Mouse (Mus musculus): ENCODE results near the gene Sel1l3. TPM values are rescaled to one million over a fixed set of nuclear protein-coding genes. Genes with fewer than 3 reads are reported as not detected.

Gene Sel1l3
- polyA plus RNA-seq, 1 experiment from 2014 or later = 5.6 TPM

DNA sequence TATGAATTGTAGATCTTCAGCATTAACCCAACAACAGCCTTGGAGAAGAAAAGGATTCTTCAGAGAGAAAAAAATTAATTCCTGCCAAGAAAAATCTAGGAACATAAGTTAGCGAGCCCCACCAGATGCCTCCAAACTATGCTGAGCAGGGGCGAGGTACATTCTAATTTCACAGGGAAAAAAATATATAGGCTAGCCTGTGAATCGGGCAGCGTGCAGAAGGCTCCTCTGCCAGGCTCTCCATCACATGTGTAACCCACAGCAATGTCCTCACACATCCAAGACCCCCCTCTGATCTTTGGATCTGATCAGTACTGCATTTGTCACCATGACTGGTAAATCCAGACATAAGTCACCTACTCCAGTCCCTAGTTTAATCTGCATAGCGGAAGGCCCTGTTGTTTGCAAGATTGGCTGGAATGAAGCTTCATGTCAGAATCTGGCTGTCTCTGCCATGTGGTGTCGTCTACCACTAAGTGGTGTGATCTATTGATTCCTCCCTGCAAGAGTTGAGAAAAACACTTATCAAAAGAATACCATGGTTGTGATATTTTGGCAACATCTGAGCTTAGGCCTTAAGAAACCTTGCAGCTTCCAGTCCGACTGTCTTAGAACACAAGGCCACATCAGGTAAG is 29.3 kb upstream of the Sel1l3 start:
- Histone ChIP-seq H3K27me3 (replicated peaks; ENCODE audit: control insufficient read depth, insufficient read depth, low read length) (no peaks in the 10 kb centered on the region), H3K9me3 (ENCODE audit: control insufficient read depth, low read length) (no peaks in the 10 kb centered on the region), H3K4me2 (ENCODE audit: low read length) (no peak overlapping the region), H3K4me3 (ENCODE audit: low read length) (no peak overlapping the region), H3K9ac (ENCODE audit: low read depth, low read length) (no peak overlapping the region), H3K4me1 (ENCODE audit: control insufficient read depth, insufficient read depth, low read depth, low read length) (peaks cover 2% of the 10 kb centered on the region; the same call in 1 of the 2 replicates), H3K27ac (ENCODE audit: low read depth, low read length) (no peak overlapping the region), H3K36me3 (ENCODE audit: control insufficient read depth, insufficient read depth, low read length) (no peaks in the 10 kb centered on the region)
- 81% methylated on average over 7 of the region's 7 CpGs for WGBS
- no peak for ATAC-seq

DNA sequence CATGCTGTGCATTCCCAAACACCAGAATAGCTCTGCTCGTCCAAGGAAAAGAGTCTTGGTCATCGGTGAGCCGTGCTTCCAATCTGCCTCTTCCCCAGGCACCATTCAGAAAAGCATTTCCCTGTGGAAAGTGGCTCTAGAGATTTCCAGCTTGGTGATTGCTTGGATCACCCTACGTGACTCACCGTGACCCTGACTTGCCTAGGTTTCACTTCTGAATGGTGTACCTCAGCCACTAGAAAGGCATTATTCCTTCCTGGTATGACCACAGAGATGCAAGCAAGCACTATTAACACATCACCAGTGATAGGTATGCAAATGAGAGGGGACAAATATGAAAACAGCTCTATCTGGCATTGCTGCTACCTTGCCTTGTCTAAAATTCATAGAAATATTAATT is 28.2 kb upstream of the Sel1l3 start:
- H3K9ac ChIP-seq (ENCODE audit: low read depth, low read length) = no peak overlapping the region
- H3K4me3 ChIP-seq (ENCODE audit: low read length) = no peak overlapping the region
- no peak for ATAC-seq
- WGBS = 75% methylated on average over 5 of the region's 5 CpGs
- no peak overlapping the region for H3K27ac ChIP-seq (ENCODE audit: low read depth, low read length)
- H3K4me1 ChIP-seq (ENCODE audit: control insufficient read depth, insufficient read depth, low read depth, low read length) = peaks cover 2% of the 10 kb centered on the region; the same call in 1 of the 2 replicates
- no peaks in the 10 kb centered on the region for H3K9me3 ChIP-seq (ENCODE audit: control insufficient read depth, low read length)
- no peaks in the 10 kb centered on the region for H3K27me3 ChIP-seq (replicated peaks; ENCODE audit: control insufficient read depth, insufficient read depth, low read length)
- H3K4me2 ChIP-seq (ENCODE audit: low read length) = no peak overlapping the region
- no peaks in the 10 kb centered on the region for H3K36me3 ChIP-seq (ENCODE audit: control insufficient read depth, insufficient read depth, low read length)

DNA sequence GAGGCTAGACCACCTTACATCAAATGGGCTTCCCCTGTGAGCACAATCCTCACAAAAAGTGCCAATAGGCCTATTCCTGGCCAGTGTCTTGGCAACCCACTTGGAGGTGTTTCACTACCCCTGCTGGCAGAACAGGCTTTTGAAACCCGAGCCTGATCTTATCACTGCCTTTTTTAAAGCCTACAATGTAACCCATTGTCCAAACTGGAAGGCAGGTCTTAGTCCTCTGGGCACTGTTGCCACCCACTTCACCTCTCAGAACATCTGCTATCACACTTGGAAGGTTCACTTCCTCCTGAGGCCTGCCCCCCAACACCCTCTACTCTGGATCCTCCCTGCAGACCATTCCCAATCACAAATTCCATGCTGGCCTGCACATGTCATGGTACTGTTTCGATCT is 27.4 kb upstream of the Sel1l3 start:
- H3K4me1 ChIP-seq (ENCODE audit: control insufficient read depth, insufficient read depth, low read depth, low read length) = peaks cover 2% of the 10 kb centered on the region; the same call in 1 of the 2 replicates
- 43% methylated on average over 2 of the region's 2 CpGs for WGBS
- H3K4me3 ChIP-seq (ENCODE audit: low read length) = no peak overlapping the region
- H3K4me2 ChIP-seq (ENCODE audit: low read length) = no peak overlapping the region
- H3K27me3 ChIP-seq (replicated peaks; ENCODE audit: control insufficient read depth, insufficient read depth, low read length) = no peaks in the 10 kb centered on the region
- H3K9me3 ChIP-seq (ENCODE audit: control insufficient read depth, low read length) = no peaks in the 10 kb centered on the region
- H3K36me3 ChIP-seq (ENCODE audit: control insufficient read depth, insufficient read depth, low read length) = no peaks in the 10 kb centered on the region
- no peak overlapping the region for H3K27ac ChIP-seq (ENCODE audit: low read depth, low read length)
- no peak for ATAC-seq
- H3K9ac ChIP-seq (ENCODE audit: low read depth, low read length) = no peak overlapping the region

DNA sequence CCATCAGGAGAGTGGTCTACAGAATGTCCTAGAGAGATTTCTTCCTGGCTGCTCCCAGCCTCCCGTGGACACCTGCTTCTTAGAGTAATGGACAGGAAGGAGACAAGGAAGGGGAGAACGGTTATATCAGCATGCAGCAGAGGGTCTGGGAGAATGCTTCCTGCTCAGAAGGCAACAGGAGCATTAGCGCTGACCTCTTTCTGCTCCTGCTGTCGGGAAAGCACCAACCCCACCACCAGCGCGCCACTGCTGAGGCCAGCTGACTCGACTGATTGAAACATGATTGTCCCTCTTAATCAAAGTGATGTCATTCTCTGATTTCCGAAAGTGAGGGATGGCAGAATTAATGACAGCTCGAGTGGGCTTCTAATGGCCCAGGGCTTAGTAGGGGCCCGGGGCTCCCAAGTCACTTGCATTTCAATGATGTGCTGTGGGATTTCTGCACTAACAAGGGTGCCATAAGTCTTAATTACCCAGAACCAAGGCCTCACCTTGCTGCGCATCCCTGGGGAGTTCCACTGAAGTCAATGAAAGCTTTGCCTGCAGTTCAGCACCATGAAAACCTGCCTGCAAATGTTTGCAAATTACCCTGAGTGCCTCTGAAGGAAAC is 26.2 kb upstream of the Sel1l3 start:
- peaks cover 2% of the 10 kb centered on the region; the same call in 1 of the 2 replicates for H3K4me1 ChIP-seq (ENCODE audit: control insufficient read depth, insufficient read depth, low read depth, low read length)
- no peak; the same call in 1 of the 2 replicates for ATAC-seq
- H3K4me3 ChIP-seq (ENCODE audit: low read length) = no peak overlapping the region

DNA sequence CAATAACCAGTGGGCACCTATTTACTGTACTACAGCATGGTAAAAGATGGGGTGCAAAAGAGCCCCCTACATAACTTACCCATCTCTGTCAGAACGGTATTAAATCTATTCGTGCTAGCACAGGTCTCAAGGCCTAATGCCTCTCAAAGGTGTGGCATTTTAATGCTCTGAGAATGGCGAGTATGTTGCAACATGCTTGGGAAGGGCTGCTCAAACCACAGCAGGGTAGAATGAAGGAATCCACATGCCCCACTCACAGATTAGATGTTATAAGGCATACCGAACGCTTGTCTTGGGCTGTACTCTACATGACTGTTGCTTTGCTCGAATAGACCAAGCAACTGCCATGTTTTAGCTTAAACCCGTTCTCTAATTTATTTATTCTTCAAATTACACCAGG is 25.5 kb upstream of the Sel1l3 start:
- Histone ChIP-seq H3K4me1 (ENCODE audit: control insufficient read depth, insufficient read depth, low read depth, low read length) (peaks cover 2% of the 10 kb centered on the region; the same call in 1 of the 2 replicates), H3K27ac (ENCODE audit: low read depth, low read length) (no peak overlapping the region), H3K36me3 (ENCODE audit: control insufficient read depth, insufficient read depth, low read length) (no peaks in the 10 kb centered on the region), H3K27me3 (replicated peaks; ENCODE audit: control insufficient read depth, insufficient read depth, low read length) (no peaks in the 10 kb centered on the region), H3K9me3 (ENCODE audit: control insufficient read depth, low read length) (no peaks in the 10 kb centered on the region), H3K4me3 (ENCODE audit: low read length) (no peak overlapping the region), H3K4me2 (ENCODE audit: low read length) (no peak overlapping the region), H3K9ac (ENCODE audit: low read depth, low read length) (no peak overlapping the region)
- WGBS = 89% methylated on average over 7 of the region's 7 CpGs
- ATAC-seq = no peak

More for the DNA sequence above, 26.2 kb upstream of the Sel1l3 start:
- H3K27me3 ChIP-seq (replicated peaks; ENCODE audit: control insufficient read depth, insufficient read depth, low read length) = no peaks in the 10 kb centered on the region
- no peak overlapping the region for H3K4me2 ChIP-seq (ENCODE audit: low read length)
- no peak overlapping the region for H3K27ac ChIP-seq (ENCODE audit: low read depth, low read length)
- 44% methylated on average over 11 of the region's 11 CpGs for WGBS
- H3K9me3 ChIP-seq (ENCODE audit: control insufficient read depth, low read length) = no peaks in the 10 kb centered on the region
- no peak overlapping the region for H3K9ac ChIP-seq (ENCODE audit: low read depth, low read length)
- H3K36me3 ChIP-seq (ENCODE audit: control insufficient read depth, insufficient read depth, low read length) = no peaks in the 10 kb centered on the region

DNA sequence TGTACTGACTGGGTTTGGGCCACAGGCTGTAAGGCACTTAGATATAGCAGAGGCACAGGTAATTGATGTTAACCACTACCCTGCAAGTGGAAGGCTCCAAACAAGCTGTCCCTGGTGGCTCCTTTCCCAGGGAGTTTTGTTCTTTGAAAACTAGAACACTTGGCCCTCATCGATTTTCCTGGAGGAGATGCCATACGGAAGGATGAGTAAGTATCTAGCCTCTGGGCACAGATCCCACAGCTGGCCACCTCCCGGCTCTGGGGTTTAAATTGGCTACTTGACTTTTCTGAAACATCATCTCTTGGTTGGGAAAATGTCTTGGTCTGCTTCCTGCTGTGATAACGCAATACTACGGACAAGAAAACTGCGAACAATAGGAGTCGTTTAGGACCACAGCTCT is 25.0 kb upstream of the Sel1l3 start:
- Histone ChIP-seq H3K9ac (ENCODE audit: low read depth, low read length) (no peak overlapping the region), H3K27me3 (replicated peaks; ENCODE audit: control insufficient read depth, insufficient read depth, low read length) (no peaks in the 10 kb centered on the region), H3K4me2 (ENCODE audit: low read length) (no peak overlapping the region), H3K4me3 (ENCODE audit: low read length) (no peak overlapping the region), H3K36me3 (ENCODE audit: control insufficient read depth, insufficient read depth, low read length) (no peaks in the 10 kb centered on the region), H3K9me3 (ENCODE audit: control insufficient read depth, low read length) (no peaks in the 10 kb centered on the region), H3K27ac (ENCODE audit: low read depth, low read length) (no peak overlapping the region), H3K4me1 (ENCODE audit: control insufficient read depth, insufficient read depth, low read depth, low read length) (peaks cover 2% of the 10 kb centered on the region; the same call in 1 of the 2 replicates)
- no peak for ATAC-seq
- 72% methylated on average over 7 of the region's 7 CpGs for WGBS

DNA sequence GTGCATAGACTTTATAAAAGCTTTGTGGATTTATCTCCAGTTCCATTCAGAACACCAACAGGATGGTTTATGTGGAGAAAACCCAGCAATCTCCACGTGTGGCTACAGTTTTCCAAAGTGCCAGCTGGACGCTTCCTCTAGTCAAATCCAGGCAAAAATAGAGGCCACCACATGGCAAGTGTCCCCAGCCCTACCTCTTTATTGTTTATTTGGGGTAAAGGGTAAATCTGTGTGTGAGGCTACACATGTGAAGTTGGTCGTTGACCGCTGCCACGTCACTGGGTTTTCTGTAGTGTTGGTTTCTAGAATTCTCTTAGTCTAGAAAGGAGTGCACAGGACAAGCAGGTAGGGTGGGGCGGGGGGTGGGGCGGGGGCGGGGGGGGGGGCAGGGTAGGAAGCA is 23.0 kb upstream of the Sel1l3 start:
- Histone ChIP-seq H3K9me3 (ENCODE audit: control insufficient read depth, low read length) (no peaks in the 10 kb centered on the region), H3K27ac (ENCODE audit: low read depth, low read length) (no peak overlapping the region), H3K4me3 (ENCODE audit: low read length) (no peak overlapping the region), H3K4me2 (ENCODE audit: low read length) (no peak overlapping the region), H3K9ac (ENCODE audit: low read depth, low read length) (no peak overlapping the region), H3K4me1 (ENCODE audit: control insufficient read depth, insufficient read depth, low read depth, low read length) (peaks cover 2% of the 10 kb centered on the region; the same call in 1 of the 2 replicates), H3K36me3 (ENCODE audit: control insufficient read depth, insufficient read depth, low read length) (no peaks in the 10 kb centered on the region), H3K27me3 (replicated peaks; ENCODE audit: control insufficient read depth, insufficient read depth, low read length) (no peaks in the 10 kb centered on the region)
- no peak for ATAC-seq
- 87% methylated on average over 7 of the region's 8 CpGs for WGBS

DNA sequence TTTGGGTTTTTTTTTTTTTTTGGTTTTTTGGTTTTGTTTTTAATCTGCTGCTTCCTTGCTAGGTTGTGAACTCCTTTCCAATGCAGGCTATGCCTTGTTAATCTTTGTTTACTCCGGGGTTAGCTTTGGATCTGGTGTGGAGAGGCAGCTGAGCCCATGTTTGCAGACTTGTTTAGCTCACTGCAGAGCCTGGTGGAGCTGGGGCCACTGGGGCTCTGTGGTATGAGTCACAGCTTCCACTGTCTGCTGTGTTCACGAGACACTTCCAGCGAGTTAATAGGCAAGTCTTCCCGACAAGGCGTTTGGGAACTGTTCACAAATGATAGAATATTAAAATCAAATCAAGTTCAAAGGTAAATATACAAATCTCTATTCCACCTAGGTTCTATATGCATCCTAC is 22.4 kb upstream of the Sel1l3 start:
- no peaks in the 10 kb centered on the region for H3K27me3 ChIP-seq (replicated peaks; ENCODE audit: control insufficient read depth, insufficient read depth, low read length)
- no peak overlapping the region for H3K4me2 ChIP-seq (ENCODE audit: low read length)
- H3K36me3 ChIP-seq (ENCODE audit: control insufficient read depth, insufficient read depth, low read length) = no peaks in the 10 kb centered on the region
- no peak for ATAC-seq
- no peaks in the 10 kb centered on the region for H3K9me3 ChIP-seq (ENCODE audit: control insufficient read depth, low read length)
- H3K4me1 ChIP-seq (ENCODE audit: control insufficient read depth, insufficient read depth, low read depth, low read length) = peaks cover 2% of the 10 kb centered on the region; the same call in 1 of the 2 replicates
- WGBS = 42% methylated on average over 5 of the region's 5 CpGs
- H3K27ac ChIP-seq (ENCODE audit: low read depth, low read length) = no peak overlapping the region
- no peak overlapping the region for H3K4me3 ChIP-seq (ENCODE audit: low read length)
- no peak overlapping the region for H3K9ac ChIP-seq (ENCODE audit: low read depth, low read length)

DNA sequence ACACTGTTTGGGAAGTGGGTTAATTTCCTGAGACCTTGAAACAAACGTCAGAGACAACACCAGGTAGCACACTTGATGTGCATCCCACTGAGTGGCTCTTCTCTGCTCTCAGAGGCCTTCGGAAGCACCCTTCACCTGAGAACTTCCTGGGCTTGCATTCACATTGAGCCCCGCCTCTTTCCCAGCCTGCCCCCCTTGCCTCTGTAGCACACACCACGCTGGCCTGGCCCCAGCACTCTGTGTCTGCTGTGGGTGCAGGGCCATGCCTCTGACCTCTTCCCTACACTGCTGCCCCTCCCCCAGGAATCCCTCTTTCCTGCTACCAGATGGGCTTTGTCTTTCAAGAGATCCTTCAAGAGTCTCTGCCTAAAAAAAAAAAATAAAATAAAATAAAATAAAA is 21.8 kb upstream of the Sel1l3 start:
- WGBS = 17% methylated on average over 4 of the region's 4 CpGs
- H3K4me2 ChIP-seq (ENCODE audit: low read length) = no peak overlapping the region
- no peaks in the 10 kb centered on the region for H3K27me3 ChIP-seq (replicated peaks; ENCODE audit: control insufficient read depth, insufficient read depth, low read length)
- no peak for ATAC-seq
- no peak overlapping the region for H3K9ac ChIP-seq (ENCODE audit: low read depth, low read length)
- no peaks in the 10 kb centered on the region for H3K36me3 ChIP-seq (ENCODE audit: control insufficient read depth, insufficient read depth, low read length)
- no peak overlapping the region for H3K27ac ChIP-seq (ENCODE audit: low read depth, low read length)
- H3K4me3 ChIP-seq (ENCODE audit: low read length) = no peak overlapping the region
- H3K9me3 ChIP-seq (ENCODE audit: control insufficient read depth, low read length) = no peaks in the 10 kb centered on the region
- H3K4me1 ChIP-seq (ENCODE audit: control insufficient read depth, insufficient read depth, low read depth, low read length) = peaks cover 2% of the 10 kb centered on the region; the same call in 1 of the 2 replicates
